In the genomic region with DNA sequence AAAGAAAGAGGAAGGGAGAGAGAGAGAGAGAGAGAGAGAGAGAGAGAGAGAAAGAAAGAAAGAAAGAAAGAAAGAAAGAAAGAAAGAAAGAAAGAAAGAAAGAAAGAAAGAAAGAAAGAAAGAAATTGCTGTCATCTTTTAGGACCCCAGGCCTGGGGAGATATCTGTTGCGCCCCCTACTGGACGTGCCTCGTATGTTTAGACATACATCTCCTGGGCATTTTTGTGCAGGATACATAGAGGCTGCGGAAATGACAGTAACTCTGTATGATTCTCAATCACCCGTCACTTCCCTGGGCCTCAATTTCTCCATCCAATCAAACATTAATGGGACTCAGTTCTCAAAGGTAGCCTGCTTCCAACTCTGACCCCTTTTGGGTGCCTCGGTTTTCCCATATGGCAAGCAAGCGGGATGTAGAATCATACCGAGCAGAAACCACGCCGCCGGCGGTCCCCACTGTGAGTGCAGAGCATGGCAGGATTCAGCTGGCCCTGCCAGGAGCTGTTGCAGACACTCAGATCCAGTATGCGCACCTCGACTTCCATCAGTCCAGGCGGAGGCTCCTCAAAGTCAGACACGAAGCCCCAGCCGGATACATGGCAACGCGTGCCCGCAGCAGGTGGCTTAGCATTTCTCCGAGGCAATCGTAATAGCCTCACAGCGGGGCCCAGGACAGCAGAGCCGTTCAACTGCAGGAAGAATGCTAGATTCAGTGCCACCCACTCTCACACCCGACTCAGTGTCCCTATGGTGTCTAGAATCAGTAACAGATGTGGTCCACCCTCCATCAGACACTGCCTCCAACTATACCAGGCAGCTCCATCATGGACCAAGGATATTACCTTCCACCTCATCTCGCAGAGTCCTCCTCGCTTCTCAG, we compare ENCODE assay signal across 7 mouse cellular contexts. TPM values are rescaled to one million over a fixed set of nuclear protein-coding genes. Genes with fewer than 3 reads are reported as not detected.
DNase-seq lines count a peak whose midpoint lies in the region; ATAC-seq and TF ChIP-seq lines count a peak whose summit lies in the region.

No protein-coding gene starts in this region.

- ATAC-seq in intestine, embryonic 14.5 days (replicated peaks; ENCODE audit: low FRiP score, low TSS enrichment, low read depth), result no peak
- ATAC-seq in intestine, embryonic 15.5 days, result no peak
- ATAC-seq in G1E (ENCODE audit: extremely low read depth, insufficient number of reproducible peaks, low FRiP score, poor library complexity, severe bottlenecking), result no peak
- no peak for ATAC-seq in liver, embryonic 13.5 days (ENCODE audit: low read depth)
- ATAC-seq in erythroblast, adult 5-6 weeks (replicated peaks; ENCODE audit: low FRiP score, poor library complexity, severe bottlenecking), result no peak

- H3K36me3 ChIP-seq in intestine, embryonic 14.5 days (ENCODE audit: control insufficient read depth, insufficient read depth, low read length), result no peaks in the 10 kb centered on the region
- H3K36me3 ChIP-seq in intestine, embryonic 15.5 days, result no peaks in the 10 kb centered on the region
- no peaks in the 10 kb centered on the region for H3K36me3 ChIP-seq in G1E (replicated peaks)
- no peaks in the 10 kb centered on the region for H3K36me3 ChIP-seq in liver, embryonic 13.5 days

- peaks cover 5% of the 10 kb centered on the region for H3K4me1 ChIP-seq in intestine, embryonic 14.5 days (replicated peaks; ENCODE audit: control insufficient read depth, insufficient read depth, low read length)
- peaks cover 18% of the 10 kb centered on the region for H3K4me1 ChIP-seq in intestine, embryonic 15.5 days (replicated peaks)
- peaks cover 22% of the 10 kb centered on the region for H3K4me1 ChIP-seq in G1E (ENCODE audit: insufficient read depth, low read depth, low read length)
- peaks cover 29% of the 10 kb centered on the region for H3K4me1 ChIP-seq in liver, embryonic 13.5 days (replicated peaks)

- H3K4me2 ChIP-seq in intestine, embryonic 14.5 days (ENCODE audit: low read length), result no peak overlapping the region
- no peak overlapping the region for H3K4me2 ChIP-seq in intestine, embryonic 15.5 days (replicated peaks)
- no peak overlapping the region for H3K4me2 ChIP-seq in liver, embryonic 13.5 days

- peak; percentile 77 for DNase-seq in intestine, embryonic 14.5 days (ENCODE audit: low spot score)
- DNase-seq in B cell, adult 2 months, result peak; percentile 77 to 79
- no peak for DNase-seq in G1E (ENCODE audit: low spot score)
- DNase-seq in liver, embryonic 13.5 days, result peak; percentile 45
- DNase-seq in yolk sac, embryonic 10.5 days (ENCODE audit: low spot score), result no peak

- H3K9ac ChIP-seq in intestine, embryonic 14.5 days (ENCODE audit: low read length), result no peak overlapping the region
- H3K9ac ChIP-seq in intestine, embryonic 15.5 days, result no peak overlapping the region
- H3K9ac ChIP-seq in liver, embryonic 13.5 days, result no peak overlapping the region

- no peak overlapping the region for H3K4me3 ChIP-seq in intestine, embryonic 14.5 days (ENCODE audit: low read depth, low read length)
- no peak overlapping the region for H3K4me3 ChIP-seq in intestine, embryonic 15.5 days (replicated peaks)
- H3K4me3 ChIP-seq in G1E (ENCODE audit: low read depth, low read length), result no peak overlapping the region
- H3K4me3 ChIP-seq in liver, embryonic 13.5 days (replicated peaks), result no peak overlapping the region

- WGBS in intestine, embryonic 14.5 days, result 43% methylated on average over 27 of the region's 27 CpGs
- WGBS in intestine, embryonic 15.5 days, result 43% methylated on average over 27 of the region's 27 CpGs
- WGBS in liver, embryonic 13.5 days (ENCODE audit: insufficient replicate concordance), result 44% methylated on average over 27 of the region's 27 CpGs

- TF ChIP-seq CTCF in G1E (IDR thresholded peaks at IDR 0.05; ENCODE audit: low read depth, low read length), result peak; percentile 35

- no peaks in the 10 kb centered on the region for H3K9me3 ChIP-seq in intestine, embryonic 14.5 days (ENCODE audit: control insufficient read depth, low read length)
- H3K9me3 ChIP-seq in intestine, embryonic 15.5 days, result no peaks in the 10 kb centered on the region
- 0 out of 2 replicates have a peak, but pooled peaks cover 2% of the 10 kb centered on the region for H3K9me3 ChIP-seq in G1E (replicated peaks)
- H3K9me3 ChIP-seq in liver, embryonic 13.5 days (replicated peaks), result no peaks in the 10 kb centered on the region

- H3K27ac ChIP-seq in intestine, embryonic 14.5 days (ENCODE audit: low read depth), result no peak overlapping the region
- no peak overlapping the region for H3K27ac ChIP-seq in intestine, embryonic 15.5 days
- no peak overlapping the region for H3K27ac ChIP-seq in liver, embryonic 13.5 days

- H3K27me3 ChIP-seq in intestine, embryonic 14.5 days (replicated peaks; ENCODE audit: control insufficient read depth, insufficient read depth, low read length), result no peaks in the 10 kb centered on the region
- H3K27me3 ChIP-seq in intestine, embryonic 15.5 days (replicated peaks), result no peaks in the 10 kb centered on the region
- H3K27me3 ChIP-seq in G1E (ENCODE audit: insufficient read depth, low read length), result peaks cover 38% of the 10 kb centered on the region
- peaks cover 37% of the 10 kb centered on the region for H3K27me3 ChIP-seq in liver, embryonic 13.5 days

RNA-seq across cellular contexts. Expression of a gene that starts 6.6 kb away (rescaled TPM):
- 0.45 TPM in 1 of 2 replicates, not detected in the other for polyA plus RNA-seq in intestine, embryonic 14.5 days (2014; fragmentation: Nextera tagmentation; extraction: Ambion mirVana)
- polyA plus RNA-seq in intestine, embryonic 15.5 days (2015; fragmentation: Nextera tagmentation; extraction: Ambion mirVana), result 0.09 TPM in 1 of 2 replicates, not detected in the other
- total RNA-seq in G1E (2014; fragmentation: Nextera tagmentation) (not detected in 2 replicates), G1E (2017) (0.05 TPM in 1 of 2 replicates, not detected in the other)
- polyA plus RNA-seq in G1E (2012), result not detected in 2 replicates
- 2.6 and 3.2 TPM in 2 replicates for polyA plus RNA-seq in liver, embryonic 13.5 days (2015; fragmentation: Nextera tagmentation; extraction: Ambion mirVana)
- 30.5 and 45.0 TPM in 2 replicates for total RNA-seq in erythroblast, adult 5-6 weeks (2015; ENCODE audit: low replicate concordance)
- 6.8 and 14.3 TPM in 2 replicates for total RNA-seq in erythroblast, adult 5-6 weeks (2017; ENCODE audit: low replicate concordance)

RNA-seq across cellular contexts. Expression of a gene that starts 7.1 kb away (rescaled TPM):
- polyA plus RNA-seq in intestine, embryonic 14.5 days (2014; fragmentation: Nextera tagmentation; extraction: Ambion mirVana), result 10.1 and 11.1 TPM in 2 replicates
- 14.0 and 16.1 TPM in 2 replicates for polyA plus RNA-seq in intestine, embryonic 15.5 days (2015; fragmentation: Nextera tagmentation; extraction: Ambion mirVana)
- not detected in 2 replicates for total RNA-seq in G1E (2014; fragmentation: Nextera tagmentation)
- total RNA-seq in G1E (2017), result 0.12 and 0.22 TPM in 2 replicates
- polyA plus RNA-seq in G1E (2012), result 0.05 TPM in 1 of 2 replicates, not detected in the other
- polyA plus RNA-seq in liver, embryonic 13.5 days (2015; fragmentation: Nextera tagmentation; extraction: Ambion mirVana), result 0.58 and 0.68 TPM in 2 replicates
- 1.7 and 5.8 TPM in 2 replicates for total RNA-seq in erythroblast, adult 5-6 weeks (2015; ENCODE audit: low replicate concordance)
- total RNA-seq in erythroblast, adult 5-6 weeks (2017; ENCODE audit: low replicate concordance), result not detected in 2 replicates

RNA-seq across cellular contexts. Expression of a gene that starts 9.2 kb away (rescaled TPM):
- 63.4 and 66.2 TPM in 2 replicates for polyA plus RNA-seq in intestine, embryonic 14.5 days (2014; fragmentation: Nextera tagmentation; extraction: Ambion mirVana)
- 48.1 and 48.5 TPM in 2 replicates for polyA plus RNA-seq in intestine, embryonic 15.5 days (2015; fragmentation: Nextera tagmentation; extraction: Ambion mirVana)
- not detected in 2 replicates for total RNA-seq in G1E (2014; fragmentation: Nextera tagmentation)
- 0.11 and 0.17 TPM in 2 replicates for total RNA-seq in G1E (2017)
- 0.42 and 0.44 TPM in 2 replicates for polyA plus RNA-seq in G1E (2012)
- 7.1 and 7.4 TPM in 2 replicates for polyA plus RNA-seq in liver, embryonic 13.5 days (2015; fragmentation: Nextera tagmentation; extraction: Ambion mirVana)
- 9.4 and 12.5 TPM in 2 replicates for total RNA-seq in erythroblast, adult 5-6 weeks (2015; ENCODE audit: low replicate concordance)
- 4.5 and 10.0 TPM in 2 replicates for total RNA-seq in erythroblast, adult 5-6 weeks (2017; ENCODE audit: low replicate concordance)

RNA-seq across cellular contexts. Expression of a gene that starts 17.4 kb away (rescaled TPM):
- 80.3 and 90.3 TPM in 2 replicates for polyA plus RNA-seq in intestine, embryonic 14.5 days (2014; fragmentation: Nextera tagmentation; extraction: Ambion mirVana)
- polyA plus RNA-seq in intestine, embryonic 15.5 days (2015; fragmentation: Nextera tagmentation; extraction: Ambion mirVana), result 89.8 and 91.6 TPM in 2 replicates
- total RNA-seq in G1E (2014; fragmentation: Nextera tagmentation) (109 and 129 TPM in 2 replicates), G1E (2017) (23.5 and 25.2 TPM in 2 replicates)
- 353 and 382 TPM in 2 replicates for polyA plus RNA-seq in G1E (2012)
- 43.7 and 48.5 TPM in 2 replicates for polyA plus RNA-seq in liver, embryonic 13.5 days (2015; fragmentation: Nextera tagmentation; extraction: Ambion mirVana)
- total RNA-seq in erythroblast, adult 5-6 weeks (2015; ENCODE audit: low replicate concordance), result 11.3 and 12.1 TPM in 2 replicates
- total RNA-seq in erythroblast, adult 5-6 weeks (2017; ENCODE audit: low replicate concordance), result 2.6 and 10.7 TPM in 2 replicates

RNA-seq across cellular contexts. Expression of a gene that starts 29.3 kb away (rescaled TPM):
- polyA plus RNA-seq in intestine, embryonic 14.5 days (2014; fragmentation: Nextera tagmentation; extraction: Ambion mirVana), result 0.26 and 0.42 TPM in 2 replicates
- 0.09 and 0.28 TPM in 2 replicates for polyA plus RNA-seq in intestine, embryonic 15.5 days (2015; fragmentation: Nextera tagmentation; extraction: Ambion mirVana)
- not detected in 2 replicates for total RNA-seq in G1E (2014; fragmentation: Nextera tagmentation)
- 0.44 TPM in 1 of 2 replicates, not detected in the other for total RNA-seq in G1E (2017)
- polyA plus RNA-seq in G1E (2012), result not detected in 2 replicates
- not detected in 2 replicates for polyA plus RNA-seq in liver, embryonic 13.5 days (2015; fragmentation: Nextera tagmentation; extraction: Ambion mirVana)
- not detected in 2 replicates for total RNA-seq in erythroblast, adult 5-6 weeks (2015; ENCODE audit: low replicate concordance)
- 0.26 TPM in 1 of 2 replicates, not detected in the other for total RNA-seq in erythroblast, adult 5-6 weeks (2017; ENCODE audit: low replicate concordance)

Comparison
In these comparisons a context has a peak if more than half of its experiments do, and no peak if none do; other contexts are left out.
1. DNase-seq: peak in intestine, embryonic 14.5 days (single experiment), B cell, adult 2 months (2 of 2) and liver, embryonic 13.5 days (single experiment); none in G1E (single experiment) and yolk sac, embryonic 10.5 days (single experiment).